Mouse (Mus musculus) neural tube, embryonic 14.5 days (tissue): ENCODE measurements around the gene Pcif1. TPM values are rescaled to one million over a fixed set of nuclear protein-coding genes. Genes with fewer than 3 reads are reported as not detected.
"Not testable (repeated sequence)": the region's sequence is repeated elsewhere in the genome, so short reads cannot be mapped to it uniquely, and the experiment has no call there.

Experiments used
- ATAC-seq: fragments of 200-750 bp; cut with Nextera tagmentation; 2 replicates; pipeline ENCODE4 v1.8.0; 2017; ENCODE audit warnings: low read depth, mild to moderate bottlenecking, moderate TSS enrichment, moderate library complexity
- H3K27ac ChIP-seq: fragments of 300-500 bp; sonication (generic); 2 replicates; pipeline ENCODE4 v1.5.1; 2014; ENCODE audit warnings: low read depth, mild to moderate bottlenecking, control low read depth, low read length, moderate library complexity, mixed read lengths
- H3K27me3 ChIP-seq: fragments of 300-500 bp; sonication (generic); 2 replicates; pipeline ENCODE4 v1.6.1; 2014; ENCODE audit warnings: low read length; ENCODE audit not compliant: control insufficient read depth, insufficient read depth
- H3K36me3 ChIP-seq: fragments of 300-500 bp; sonication (generic); 2 replicates; pipeline ENCODE4 v1.6.1; 2014; ENCODE audit warnings: low read length, mixed read lengths; ENCODE audit not compliant: control insufficient read depth, insufficient read depth
- H3K4me1 ChIP-seq: fragments of 300-500 bp; sonication (generic); 2 replicates; pipeline ENCODE4 v1.6.1; 2014; ENCODE audit warnings: low read length; ENCODE audit not compliant: control insufficient read depth, insufficient read depth
- H3K4me2 ChIP-seq: fragments of 300-500 bp; sonication (generic); 2 replicates; pipeline ENCODE4 v1.6.1; 2014; ENCODE audit warnings: mild to moderate bottlenecking, low read depth, low read length, control low read depth
- H3K4me3 ChIP-seq: fragments of 300-500 bp; sonication (generic); 2 replicates; pipeline ENCODE4 v1.5.1; 2014; ENCODE audit warnings: low read depth, low read length, control low read depth, mixed read lengths
- H3K9ac ChIP-seq: fragments of 300-500 bp; sonication (generic); replicated peaks from 2 replicates; pipeline ENCODE4 v1.6.1; 2014; ENCODE audit warnings: low read depth, mild to moderate bottlenecking, control low read depth, low read length, mixed read lengths
- H3K9me3 ChIP-seq: fragments of 300-500 bp; sonication (generic); 2 replicates; pipeline ENCODE4 v1.6.1; 2016; ENCODE audit warnings: low read length; ENCODE audit not compliant: control insufficient read depth
- WGBS: fragments of 180-500 bp; shearing (Covaris S2); extraction: QIAGEN DNeasy Blood & Tissue Kit; methylation state at CpG from one replicate; pipeline ENCODE4 v1.1.7; 2014; 5-methylcytosine and 5-hydroxymethylcytosine counted together
- polyA plus RNA-seq: library from polyadenylated mRNA; unstranded; fragments of >200 nt; fragmentation: Nextera tagmentation; extraction: Ambion mirVana; gene quantifications from 2 replicates; pipeline ENCODE4 v1.2.1, GENCODE M21; 2014

Gene Pcif1
- polyA plus RNA-seq, 1 experiment from 2014 or later, result 82.1 TPM

DNA sequence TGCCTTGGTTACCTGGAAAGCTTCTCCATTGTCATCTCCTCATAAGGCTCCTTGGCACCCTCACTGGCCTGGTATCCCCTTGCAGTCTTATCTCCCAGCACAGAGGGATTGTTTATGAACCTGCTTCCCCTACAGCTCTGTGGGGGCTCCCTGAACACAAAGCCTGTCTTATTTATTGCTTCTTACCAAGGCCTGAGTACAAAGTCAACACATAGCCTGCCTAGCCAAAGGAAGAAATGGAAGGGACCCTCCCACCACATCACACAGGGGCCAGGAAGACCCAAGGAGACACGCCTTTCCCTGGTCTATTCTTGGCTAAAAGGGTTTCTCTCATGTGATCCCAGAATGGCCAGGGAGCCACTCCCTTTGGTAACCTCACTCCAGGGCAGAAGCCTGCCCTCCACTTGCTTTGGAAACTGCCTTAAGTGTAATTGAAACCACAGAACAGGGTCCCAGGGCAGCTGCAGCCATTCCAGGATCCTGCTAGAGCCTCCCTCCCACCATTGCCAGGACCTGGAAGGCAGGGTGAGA, 4.8 kb upstream of the Pcif1 start:
- Histone ChIP-seq H3K4me2 (no peak overlapping the region), H3K9me3 (no peaks in the 10 kb centered on the region), H3K4me1 (peaks cover 9% of the 10 kb centered on the region; the same call in 1 of the 2 replicates), H3K36me3 (no peaks in the 10 kb centered on the region), H3K4me3 (no peak overlapping the region), H3K27ac (no peak overlapping the region), H3K9ac (no peak overlapping the region), H3K27me3 (no peaks in the 10 kb centered on the region)
- ATAC-seq, result no peak
- 6% methylated on average over 1 of the region's 1 CpGs for WGBS

DNA sequence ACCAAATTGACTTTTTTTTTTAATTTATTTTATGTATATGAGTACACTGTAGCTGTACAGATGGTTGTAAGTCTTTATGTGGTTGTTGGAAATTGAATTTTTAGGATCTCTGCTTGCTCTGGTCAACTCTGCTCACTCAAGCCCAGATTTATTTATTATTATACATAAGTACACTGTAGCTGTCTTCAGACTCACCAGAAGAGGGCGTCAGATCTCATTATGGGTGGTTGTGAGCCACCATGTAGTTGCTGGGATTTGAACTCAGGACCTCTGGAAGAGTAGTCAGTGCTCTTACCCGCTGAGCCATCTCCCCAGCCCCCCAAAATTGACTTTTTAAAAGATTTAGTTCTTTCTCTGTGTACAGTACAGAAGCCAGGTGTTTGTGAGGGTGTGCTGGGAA, 3.5 kb upstream of the Pcif1 start:
- H3K27me3 ChIP-seq, H3K4me2 ChIP-seq, H3K27ac ChIP-seq, H3K9ac ChIP-seq, H3K9me3 ChIP-seq, ATAC-seq, H3K36me3 ChIP-seq, H3K4me3 ChIP-seq: not testable (repeated sequence)
- peaks cover 16% of the 10 kb centered on the region for H3K4me1 ChIP-seq
- 48% methylated on average over 2 of the region's 2 CpGs for WGBS

DNA sequence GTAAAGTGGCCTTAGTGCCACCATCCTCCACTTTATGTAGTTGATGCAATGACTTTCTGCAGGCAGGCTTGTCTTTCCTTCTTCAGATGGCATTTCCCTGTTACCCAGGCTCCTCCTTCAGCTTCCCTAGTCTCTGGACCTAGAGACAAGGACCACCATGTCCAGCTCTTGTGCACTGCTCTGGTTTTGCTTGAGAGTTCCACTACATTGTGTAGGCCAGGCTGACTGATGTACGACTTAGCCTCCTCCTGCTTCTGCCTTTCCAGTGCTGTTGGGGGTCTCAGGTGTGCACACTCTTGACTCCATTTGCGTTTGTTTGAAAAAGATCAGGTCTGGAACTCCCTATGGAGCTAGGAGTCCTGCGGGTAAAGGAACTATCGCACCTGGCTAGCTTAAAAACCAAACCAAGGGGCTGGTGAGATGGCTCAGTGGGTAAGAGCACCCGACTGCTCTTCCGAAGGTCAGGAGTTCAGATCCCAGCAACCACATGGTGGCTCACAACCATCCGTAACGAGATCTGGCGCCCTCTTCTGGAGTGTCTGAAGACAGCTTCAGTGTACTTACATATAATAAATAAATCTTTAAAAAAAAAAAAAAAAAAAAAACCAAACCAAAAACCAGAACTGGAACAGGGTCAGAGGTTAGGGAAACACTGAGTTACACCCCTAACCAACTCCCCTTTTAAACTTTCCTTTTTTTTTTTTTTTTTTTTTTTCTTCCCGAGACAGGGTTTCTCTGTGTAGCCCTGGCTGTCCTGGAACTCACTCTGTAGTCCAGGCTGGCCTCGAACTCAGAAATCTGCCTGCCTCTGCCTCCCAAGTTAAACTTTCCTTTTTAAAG, 1.5 kb upstream of the Pcif1 start:
- H3K4me2 ChIP-seq, result peak overlapping the region; percentile 99
- H3K4me1 ChIP-seq, result peaks cover 19% of the 10 kb centered on the region
- not testable (repeated sequence) for H3K36me3 ChIP-seq, H3K27ac ChIP-seq, H3K27me3 ChIP-seq, ATAC-seq, H3K9ac ChIP-seq, H3K9me3 ChIP-seq
- WGBS, result 72% methylated on average over 11 of the region's 11 CpGs
- peak overlapping the region; percentile 96 for H3K4me3 ChIP-seq

DNA sequence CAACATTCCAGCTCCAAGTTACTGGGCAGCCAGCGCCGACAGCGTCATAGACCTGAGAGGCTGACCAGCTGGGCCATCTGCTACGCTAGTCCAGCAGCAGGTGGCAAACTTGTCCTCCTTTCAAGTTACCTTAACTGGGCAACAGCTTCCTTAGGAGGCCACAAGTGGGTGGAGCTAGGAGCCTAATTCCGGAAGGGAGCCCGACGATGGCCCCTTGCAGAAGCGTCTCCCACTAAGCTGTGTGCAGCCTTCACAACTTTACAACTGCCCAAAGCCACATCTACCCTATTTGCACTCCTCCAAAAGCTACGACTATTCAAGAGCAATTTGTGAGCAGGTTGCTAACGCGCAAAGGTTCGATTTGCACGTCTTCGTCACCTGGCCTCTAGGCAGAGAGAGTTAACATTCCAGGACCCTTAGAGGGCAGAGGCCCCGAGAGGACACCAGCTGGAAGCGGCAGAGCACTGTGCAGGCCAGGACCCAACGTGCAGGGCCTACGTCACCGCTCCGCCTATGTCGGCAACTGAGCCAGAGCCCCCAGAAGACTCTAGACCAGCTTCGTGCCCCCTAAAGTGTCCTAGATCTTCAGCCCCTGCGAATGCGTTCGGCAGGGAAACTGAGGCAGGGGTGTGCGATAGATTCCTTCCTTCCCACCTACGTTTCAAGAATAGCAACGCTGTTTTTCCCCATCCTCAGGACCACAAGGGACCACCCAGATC, 436 bp upstream of the Pcif1 start:
- Histone ChIP-seq H3K36me3 (peaks cover 7% of the 10 kb centered on the region; the same call in 1 of the 2 replicates), H3K4me2 (peak overlapping the region; percentile 99), H3K4me1 (peaks cover 22% of the 10 kb centered on the region), H3K27me3 (no peaks in the 10 kb centered on the region), H3K27ac (peak overlapping the region; percentile 100), H3K9me3 (no peaks in the 10 kb centered on the region), H3K9ac (peak overlapping the region; percentile 100), H3K4me3 (peak overlapping the region; percentile 96)
- WGBS, result under 1% methylated on average over 28 of the region's 28 CpGs
- ATAC-seq, result peak; percentile 39

DNA sequence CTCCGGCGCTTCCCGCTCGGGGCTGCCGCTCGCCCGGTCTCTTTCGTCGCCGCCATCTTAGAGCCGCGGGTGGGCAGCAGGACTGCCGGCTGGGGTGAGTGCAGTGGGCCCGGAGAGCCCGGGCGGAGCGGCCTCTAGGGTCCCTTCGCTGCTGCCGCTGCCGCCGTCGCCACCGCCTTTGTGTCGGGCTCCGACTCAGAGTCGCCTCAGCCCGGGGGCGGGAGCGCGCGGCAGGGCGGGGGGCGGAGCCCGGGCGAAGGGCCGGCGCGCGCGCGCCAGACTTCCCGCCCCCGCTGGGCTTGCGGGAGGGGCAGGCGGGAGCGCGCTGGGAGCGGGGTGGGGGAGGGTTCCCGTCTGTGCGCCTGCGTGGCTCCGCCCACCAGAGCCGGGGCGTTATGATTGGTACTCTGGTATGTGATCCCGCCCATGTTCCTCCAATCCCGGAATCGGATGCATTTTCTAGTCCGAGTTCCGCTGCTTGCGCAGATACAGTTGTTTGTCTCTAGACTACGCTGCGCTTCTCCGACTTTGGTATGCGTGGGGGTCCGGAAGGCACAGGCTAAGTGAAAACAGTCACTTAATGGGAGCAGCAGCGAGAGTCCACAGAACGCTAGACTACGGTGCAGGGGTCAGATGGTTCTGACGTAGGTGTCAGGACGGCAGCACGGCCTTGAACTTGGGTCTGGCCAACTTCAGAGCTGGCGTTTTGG, 619 bp downstream of the Pcif1 start:
- Histone ChIP-seq H3K36me3 (peaks cover 15% of the 10 kb centered on the region), H3K9ac (peak overlapping the region; percentile 100), H3K27ac (peak overlapping the region; percentile 100), H3K4me2 (peak overlapping the region; percentile 99), H3K9me3 (no peaks in the 10 kb centered on the region), H3K27me3 (no peaks in the 10 kb centered on the region), H3K4me3 (peak overlapping the region; percentile 96), H3K4me1 (peaks cover 22% of the 10 kb centered on the region)
- WGBS, result under 1% methylated on average over 62 of the region's 72 CpGs
- peak; percentile 87 for ATAC-seq

DNA sequence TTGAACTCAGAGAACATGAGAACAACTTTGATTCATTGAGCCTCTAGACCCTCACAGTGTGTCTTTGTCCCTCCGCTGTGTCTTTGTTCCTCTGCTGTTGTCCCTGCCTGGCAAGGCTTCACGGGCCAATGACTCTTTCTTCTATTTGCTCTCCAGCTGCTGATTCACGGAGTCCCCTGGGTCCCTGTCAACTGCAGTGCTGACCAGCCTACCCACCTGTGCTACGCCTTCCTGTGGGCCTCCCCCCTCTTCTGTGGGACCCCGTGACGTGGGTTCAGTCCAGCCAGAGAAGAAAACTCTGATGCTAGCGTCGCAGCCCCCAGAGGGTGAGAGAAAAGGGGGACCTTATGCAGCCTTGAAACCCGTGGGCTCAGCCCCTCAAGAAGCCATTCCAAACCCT, 3.5 kb downstream of the Pcif1 start:
- no peak overlapping the region for H3K4me3 ChIP-seq
- ATAC-seq, result no peak
- no peaks in the 10 kb centered on the region for H3K27me3 ChIP-seq
- no peak overlapping the region for H3K9ac ChIP-seq
- no peaks in the 10 kb centered on the region for H3K9me3 ChIP-seq
- no peak overlapping the region for H3K27ac ChIP-seq
- WGBS, result 36% methylated on average over 8 of the region's 9 CpGs
- H3K36me3 ChIP-seq, result peaks cover 44% of the 10 kb centered on the region
- H3K4me1 ChIP-seq, result peaks cover 22% of the 10 kb centered on the region
- no peak overlapping the region for H3K4me2 ChIP-seq

DNA sequence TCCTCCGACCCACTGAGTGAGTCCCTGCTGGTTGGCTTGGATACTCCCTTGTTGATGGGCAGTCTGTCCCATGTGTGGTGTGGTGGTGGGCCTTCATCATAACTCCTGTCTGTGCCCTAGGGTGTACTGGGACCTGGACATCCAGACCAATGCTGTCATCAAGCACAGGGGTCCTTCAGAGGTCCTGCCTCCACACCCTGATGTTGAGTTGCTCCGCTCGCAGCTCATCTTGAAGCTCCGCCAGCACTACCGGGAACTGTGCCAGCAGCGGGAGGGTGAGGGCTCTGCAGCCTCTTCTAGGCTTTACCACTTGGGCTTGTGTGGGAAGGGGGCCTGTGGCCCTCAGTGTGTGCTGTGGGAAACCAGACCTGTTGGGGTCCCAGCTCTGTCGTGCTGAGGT, 6.7 kb downstream of the Pcif1 start:
- WGBS, result 69% methylated on average over 7 of the region's 7 CpGs
- no peak overlapping the region for H3K27ac ChIP-seq
- no peak for ATAC-seq
- H3K9ac ChIP-seq, result no peak overlapping the region
- H3K4me2 ChIP-seq, result no peak overlapping the region
- H3K27me3 ChIP-seq, result no peaks in the 10 kb centered on the region
- no peak overlapping the region for H3K4me3 ChIP-seq
- H3K9me3 ChIP-seq, result no peaks in the 10 kb centered on the region
- peaks cover 69% of the 10 kb centered on the region for H3K36me3 ChIP-seq
- H3K4me1 ChIP-seq, result peaks cover 4% of the 10 kb centered on the region; the same call in 1 of the 2 replicates

DNA sequence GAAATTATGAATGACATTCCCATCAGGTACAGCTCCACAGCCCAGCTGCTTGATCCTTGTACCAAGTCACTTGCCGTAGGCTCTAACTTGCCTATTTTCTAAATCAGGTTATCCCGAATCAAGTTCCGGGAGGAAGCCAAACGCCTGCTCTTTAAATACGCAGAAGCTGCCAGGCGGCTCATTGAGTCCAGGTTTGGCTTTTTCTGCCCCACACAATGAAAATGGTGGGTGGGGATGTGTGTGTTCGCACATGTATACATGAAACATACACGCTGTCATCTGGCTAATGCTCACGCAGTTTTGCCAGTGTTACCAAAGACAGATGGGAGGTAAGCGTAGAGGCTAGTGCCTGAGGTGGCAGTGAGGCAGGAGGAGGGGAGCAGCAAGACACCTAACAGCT, 7.5 kb downstream of the Pcif1 start:
- H3K9ac ChIP-seq, result no peak overlapping the region
- no peaks in the 10 kb centered on the region for H3K27me3 ChIP-seq
- H3K4me2 ChIP-seq, result no peak overlapping the region
- peaks cover 77% of the 10 kb centered on the region for H3K36me3 ChIP-seq
- H3K4me3 ChIP-seq, result no peak overlapping the region
- H3K27ac ChIP-seq, result no peak overlapping the region
- peaks cover 4% of the 10 kb centered on the region; the same call in 1 of the 2 replicates for H3K4me1 ChIP-seq
- no peaks in the 10 kb centered on the region for H3K9me3 ChIP-seq
- WGBS, result 97% methylated on average over 10 of the region's 10 CpGs
- ATAC-seq, result no peak
